Mouse (Mus musculus) ES-Bruce4 (cell line): ENCODE measurements around the gene Ufc1. TPM values are rescaled to one million over a fixed set of nuclear protein-coding genes. Genes with fewer than 3 reads are reported as not detected.
A peak's percentile ranks its signal among the peaks of the same experiment; 100 is the strongest.

Experiments used
- H3K27ac ChIP-seq: 2 replicates; pipeline ENCODE4 v1.5.1; 2012; ENCODE audit warnings: low read length, inconsistent platforms; ENCODE audit not compliant: insufficient read depth
- H3K27me3 ChIP-seq: 2 replicates; pipeline ENCODE4 v1.6.1; 2012; ENCODE audit warnings: mild to moderate bottlenecking, low read length, inconsistent platforms; ENCODE audit not compliant: control insufficient read depth, poor library complexity, insufficient read depth, severe bottlenecking
- H3K36me3 ChIP-seq: 2 replicates; pipeline ENCODE4 v1.6.1; 2012; ENCODE audit warnings: inconsistent platforms, mild to moderate bottlenecking, low read length, moderate library complexity; ENCODE audit not compliant: control insufficient read depth, poor library complexity, insufficient read depth, severe bottlenecking
- H3K4me1 ChIP-seq: one replicate; pipeline ENCODE4 v1.8.1; 2011; ENCODE audit warnings: low read length; ENCODE audit not compliant: control insufficient read depth, insufficient read depth
- H3K4me3 ChIP-seq: 2 replicates; pipeline ENCODE4 v1.5.1; 2011; ENCODE audit warnings: low read depth, mild to moderate bottlenecking, low read length
- H3K9ac ChIP-seq: 2 replicates; pipeline ENCODE4 v1.6.1; 2012; ENCODE audit warnings: low read depth, mild to moderate bottlenecking, inconsistent platforms; ENCODE audit not compliant: poor library complexity, severe bottlenecking
- H3K9me3 ChIP-seq: replicated peaks from 2 replicates; pipeline ENCODE4 v1.6.1; 2012; ENCODE audit warnings: mild to moderate bottlenecking, low read length, inconsistent platforms; ENCODE audit not compliant: control insufficient read depth, poor library complexity, insufficient read depth, severe bottlenecking
- CTCF ChIP-seq: IDR thresholded peaks from one replicate; pipeline ENCODE4 v1.8.1; 2011; ENCODE audit warnings: low read depth, low read length
- EP300 ChIP-seq: IDR thresholded peaks from 2 replicates; pipeline ENCODE4 v1.6.1; 2011; ENCODE audit warnings: low read depth, low read length; ENCODE audit not compliant: insufficient read depth
- POLR2A ChIP-seq: IDR thresholded peaks from one replicate; pipeline ENCODE4 v1.8.1; 2011; ENCODE audit warnings: low read length; ENCODE audit not compliant: insufficient read depth
- polyA plus RNA-seq: library from polyadenylated mRNA; stranded (reverse); fragments of >200 nt; gene quantifications from 2 replicates; pipeline ENCODE4 v1.2.4, GENCODE M21; 2011; ENCODE audit warnings: low read depth; ENCODE audit not compliant: missing spikeins, insufficient read depth, insufficient read length

Gene Ufc1
- polyA plus RNA-seq, 1 experiment = 59.8 TPM

- Histone ChIP-seq H3K27ac (peak overlapping the region; percentile 12; the same call in 1 of the 2 replicates), H3K4me1 (peaks cover 1% of the 10 kb centered on the region), H3K27me3 (no peaks in the 10 kb centered on the region), H3K9ac (peak overlapping the region; percentile 54), H3K36me3 (peaks cover 20% of the 10 kb centered on the region), H3K4me3 (peak overlapping the region; percentile 85), H3K9me3 (no peaks in the 10 kb centered on the region)
- TF ChIP-seq POLR2A (no peak), EP300 (peak; percentile 8; the same call in 1 of the 2 replicates), CTCF (no peak)
Observed at GRCm38 (mm10) chr1:171270573-171270900, 24.3 kb downstream of the Ufc1 start.

GRCm38 (mm10) chr1:171269848-171270572, 24.8 kb downstream of the Ufc1 start, which contains the start of gene B4galt3:
Gene B4galt3, plus strand, starts transcription at chr1:171270328.
- Histone ChIP-seq H3K27me3 (no peaks in the 10 kb centered on the region), H3K36me3 (peaks cover 14% of the 10 kb centered on the region), H3K9me3 (no peaks in the 10 kb centered on the region), H3K27ac (peak within 1 kb of the TSS; percentile 55), H3K9ac (peak within 1 kb of the TSS; percentile 54), H3K4me3 (peak within 1 kb of the TSS; percentile 85), H3K4me1 (peaks cover 1% of the 10 kb centered on the region)
- TF ChIP-seq EP300 (peak; percentile 53; the same call in 1 of the 2 replicates), POLR2A (peak; percentile 97), CTCF (no peak)

GRCm38 (mm10) chr1:171268341-171268740, 26.5 kb downstream of the Ufc1 start:
- TF ChIP-seq POLR2A (no peak), EP300 (no peak), CTCF (no peak)
- no peaks in the 10 kb centered on the region for H3K27me3 ChIP-seq

GRCm38 (mm10) chr1:171265971-171266744, 28.7 kb downstream of the Ufc1 start:
- no peaks in the 10 kb centered on the region for H3K27me3 ChIP-seq
- H3K9ac ChIP-seq = no peak overlapping the region

More at GRCm38 (mm10) chr1:171268341-171268740, 26.5 kb downstream of the Ufc1 start:
- 0 out of 2 replicates have a peak overlapping the region, but pooled peaks have one; percentile 26 for H3K27ac ChIP-seq
- H3K36me3 ChIP-seq = peaks cover 5% of the 10 kb centered on the region; the same call in 1 of the 2 replicates
- H3K9me3 ChIP-seq = no peaks in the 10 kb centered on the region
- H3K4me1 ChIP-seq = peaks cover 1% of the 10 kb centered on the region
- H3K4me3 ChIP-seq = no peak overlapping the region
- H3K9ac ChIP-seq = no peak overlapping the region

GRCm38 (mm10) chr1:171263666-171264461, 31.0 kb downstream of the Ufc1 start:
- H3K27ac ChIP-seq = no peak overlapping the region

More at GRCm38 (mm10) chr1:171265971-171266744, 28.7 kb downstream of the Ufc1 start:
- Histone ChIP-seq H3K4me1 (peaks cover under 1% of the 10 kb centered on the region), H3K9me3 (no peaks in the 10 kb centered on the region), H3K27ac (no peak overlapping the region), H3K36me3 (no peaks in the 10 kb centered on the region), H3K4me3 (no peak overlapping the region)
- no peak for TF ChIP-seq EP300
- no peak for TF ChIP-seq CTCF

More at GRCm38 (mm10) chr1:171263666-171264461, 31.0 kb downstream of the Ufc1 start:
- H3K27me3 ChIP-seq = no peaks in the 10 kb centered on the region
- H3K4me1 ChIP-seq = no peaks in the 10 kb centered on the region
- H3K36me3 ChIP-seq = no peaks in the 10 kb centered on the region
- no peak overlapping the region for H3K9ac ChIP-seq
- H3K4me3 ChIP-seq = no peak overlapping the region
- H3K9me3 ChIP-seq = no peaks in the 10 kb centered on the region
- TF ChIP-seq EP300 (no peak), CTCF (peak; percentile 19)
